Mouse (Mus musculus): ENCODE data around the gene Xpnpep1. TPM values are rescaled to one million over a fixed set of nuclear protein-coding genes. Genes with fewer than 3 reads are reported as not detected.

Xpnpep1 gene
- total and polyA plus RNA-seq, 3 experiments = 82.8 to 99.6 (median 96.0) TPM

- H3K27ac ChIP-seq (ENCODE audit: insufficient read depth, low read depth) = no peak overlapping the region
- H3K27me3 ChIP-seq (replicated peaks) = no peaks in the 10 kb centered on the region
- in situ Hi-C loops (cut with MboI; ENCODE audit: low pct_ligation_motif_present, low pct_unique_long_range_greater_than_20kb, low sequenced_read_pairs) = no loop called here
- H3K9ac ChIP-seq (ENCODE audit: insufficient read depth, low read depth) = no peak overlapping the region
- TF ChIP-seq BHLHE40 (IDR thresholded peaks at IDR 0.05; ENCODE audit: low read depth, low read length) (peak; percentile 41; the same call in 1 of the 2 replicates), HCFC1 (IDR thresholded peaks at IDR 0.05; ENCODE audit: low read depth, low read length) (no peak), IRF4 (IDR thresholded peaks at IDR 0.05; ENCODE audit: low read depth, low read length) (no peak), SIN3A (IDR thresholded peaks at IDR 0.05; ENCODE audit: low read length) (no peak), CHD2 (IDR thresholded peaks at IDR 0.05; ENCODE audit: low read length) (no peak), NRF1 (IDR thresholded peaks at IDR 0.05; ENCODE audit: low read depth, low read length) (no peak), TCF12 (IDR thresholded peaks at IDR 0.05; ENCODE audit: low read depth, low read length) (no peak), GABPA (IDR thresholded peaks at IDR 0.05; ENCODE audit: insufficient replicate concordance, low read depth, low read length) (no peak)
- no peak for DNase-seq (ENCODE audit: extremely low read depth)
- peaks cover 3% of the 10 kb centered on the region for H3K9me3 ChIP-seq (replicated peaks; ENCODE audit: low read length)
- H3K79me2 ChIP-seq (replicated peaks; ENCODE audit: control insufficient read depth, extremely low read depth, insufficient read depth, poor library complexity, severe bottlenecking) = no peaks in the 10 kb centered on the region
- no peaks in the 10 kb centered on the region for H3K36me3 ChIP-seq (replicated peaks in 1 of 2; ENCODE audit: control insufficient read depth in 1 of 2, insufficient read depth in 1 of 2, low read length in 1 of 2)
- no peak overlapping the region for H3K4me2 ChIP-seq (ENCODE audit: insufficient read depth, low read depth, poor library complexity, severe bottlenecking)
- no peak overlapping the region for H3K4me3 ChIP-seq (replicated peaks in 1 of 3; ENCODE audit: low read depth in 2 of 3, low read length in 2 of 3, poor library complexity in 1 of 3)
- dilution Hi-C loops (cut with MboI; ENCODE audit: extremely low pct_ligation_motif_present, extremely low pct_unique_long_range_greater_than_20kb, low sequenced_read_pairs) = no loop called here
- peaks cover 0 to 6% of the 10 kb centered on the region in 2 experiments; a peak in 2 of 4 replicates for H3K4me1 ChIP-seq (ENCODE audit: control insufficient read depth in 1 of 2, insufficient read depth in 2 of 2)
Measured at GRCm38 (mm10) chr19:53080026-53080425, 40.0 kb upstream of the Xpnpep1 start.

- Histone ChIP-seq H3K4me3 (replicated peaks in 1 of 3; ENCODE audit: low read depth in 2 of 3, low read length in 2 of 3, poor library complexity in 1 of 3) (no peak overlapping the region), H3K4me1 (ENCODE audit: control insufficient read depth in 1 of 2, insufficient read depth in 2 of 2) (peaks cover 0 to 6% of the 10 kb centered on the region in 2 experiments; a peak in 2 of 4 replicates), H3K27ac (ENCODE audit: insufficient read depth, low read depth) (no peak overlapping the region), H3K4me2 (ENCODE audit: insufficient read depth, low read depth, poor library complexity, severe bottlenecking) (no peak overlapping the region), H3K27me3 (replicated peaks) (no peaks in the 10 kb centered on the region), H3K36me3 (replicated peaks in 1 of 2; ENCODE audit: control insufficient read depth in 1 of 2, insufficient read depth in 1 of 2, low read length in 1 of 2) (no peaks in the 10 kb centered on the region), H3K9me3 (replicated peaks; ENCODE audit: low read length) (no peaks in the 10 kb centered on the region), H3K79me2 (replicated peaks; ENCODE audit: control insufficient read depth, extremely low read depth, insufficient read depth, poor library complexity, severe bottlenecking) (no peaks in the 10 kb centered on the region), H3K9ac (ENCODE audit: insufficient read depth, low read depth) (no peak overlapping the region)
- in situ Hi-C loops (cut with MboI; ENCODE audit: low pct_ligation_motif_present, low pct_unique_long_range_greater_than_20kb, low sequenced_read_pairs) = no loop called here
- dilution Hi-C loops (cut with MboI; ENCODE audit: extremely low pct_ligation_motif_present, extremely low pct_unique_long_range_greater_than_20kb, low sequenced_read_pairs) = no loop called here
- no peak for DNase-seq (ENCODE audit: extremely low read depth)
- TF ChIP-seq MXI1 (IDR thresholded peaks at IDR 0.05; ENCODE audit: low read depth, low read length) (no peak), MYC (IDR thresholded peaks at IDR 0.05; ENCODE audit: low read depth, low read length) (no peak), GABPA (IDR thresholded peaks at IDR 0.05; ENCODE audit: insufficient replicate concordance, low read depth, low read length) (no peak), PAX5 (IDR thresholded peaks at IDR 0.05; ENCODE audit: low read length) (no peak), MAX (IDR thresholded peaks at IDR 0.05; ENCODE audit: low read length) (no peak)
Measured at GRCm38 (mm10) chr19:53078271-53079085, 38.5 kb upstream of the Xpnpep1 start.

- H3K27ac ChIP-seq (ENCODE audit: insufficient read depth, low read depth) = no peak overlapping the region
- no peaks in the 10 kb centered on the region for H3K9me3 ChIP-seq (replicated peaks; ENCODE audit: low read length)
- no peaks in the 10 kb centered on the region for H3K27me3 ChIP-seq (replicated peaks)
- in situ Hi-C loops (cut with MboI; ENCODE audit: low pct_ligation_motif_present, low pct_unique_long_range_greater_than_20kb, low sequenced_read_pairs) (no loop called here), dilution Hi-C loops (cut with MboI; ENCODE audit: extremely low pct_ligation_motif_present, extremely low pct_unique_long_range_greater_than_20kb, low sequenced_read_pairs) (no loop called here)
- no peak overlapping the region for H3K4me2 ChIP-seq (ENCODE audit: insufficient read depth, low read depth, poor library complexity, severe bottlenecking)
- no peak for DNase-seq (ENCODE audit: extremely low read depth)
- H3K9ac ChIP-seq (ENCODE audit: insufficient read depth, low read depth) = no peak overlapping the region
- no peaks in the 10 kb centered on the region for H3K79me2 ChIP-seq (replicated peaks; ENCODE audit: control insufficient read depth, extremely low read depth, insufficient read depth, poor library complexity, severe bottlenecking)
- no peaks in the 10 kb centered on the region for H3K36me3 ChIP-seq (replicated peaks in 1 of 2; ENCODE audit: control insufficient read depth in 1 of 2, insufficient read depth in 1 of 2, low read length in 1 of 2)
- H3K4me1 ChIP-seq (ENCODE audit: control insufficient read depth in 1 of 2, insufficient read depth in 2 of 2) = peaks cover 0 to 11% of the 10 kb centered on the region in 2 experiments; a peak in 2 of 4 replicates
- H3K4me3 ChIP-seq (replicated peaks in 1 of 3; ENCODE audit: low read depth in 2 of 3, low read length in 2 of 3, poor library complexity in 1 of 3) = no peak overlapping the region
- TF ChIP-seq JUND (conservative IDR thresholded peaks at IDR 0.05; ENCODE audit: low read depth, low read length) (no peak), ZC3H11A (IDR thresholded peaks at IDR 0.05; ENCODE audit: low read depth, low read length) (no peak), ZKSCAN1 (IDR thresholded peaks at IDR 0.05; ENCODE audit: borderline replicate concordance, low read depth, low read length) (no peak), GABPA (IDR thresholded peaks at IDR 0.05; ENCODE audit: insufficient replicate concordance, low read depth, low read length) (no peak), E2F4 (IDR thresholded peaks at IDR 0.05; ENCODE audit: insufficient replicate concordance, low read depth, low read length) (no peak), JUN (IDR thresholded peaks at IDR 0.05; ENCODE audit: insufficient read depth, low read depth, low read length) (no peak), MAZ (IDR thresholded peaks at IDR 0.05; ENCODE audit: low read depth, low read length) (no peak), ZNF384 (IDR thresholded peaks at IDR 0.05; ENCODE audit: low read depth, low read length) (no peak)
Measured at GRCm38 (mm10) chr19:53077278-53077677, 37.3 kb upstream of the Xpnpep1 start.
